47 mouse cellular contexts compared by ENCODE assay signal in genomic region chr3:83050661-83051060, GRCm38 (mm10). TPM values are rescaled to one million over a fixed set of nuclear protein-coding genes. Genes with fewer than 3 reads are reported as not detected.
"Had no signal": no experiment of that assay in that cellular context is flagged by ENCODE, and none has a peak within 500 bp of the region (broad histone marks: within the 10 kb centered on the region; RNA-seq: fewer than 3 reads in every experiment).

No protein-coding gene starts in this region.

- DNase-seq: heart, adult 2 months; heart, postnatal 10 days; heart, postnatal 14 days; heart, postnatal 36 days; heart, postnatal 4 days; kidney, adult 11 months; kidney, adult 18-20 months; kidney, adult 2 months; kidney, adult 8-10 months; kidney, postnatal 10 days; kidney, postnatal 14 days; kidney, postnatal 25 days; kidney, postnatal 36 days; kidney, postnatal 4 days; layer of hippocampus, adult 9-11 months; layer of hippocampus, postnatal 36 days had no signal

- H3K36me3 ChIP-seq: heart, embryonic 10.5 days; heart, embryonic 12.5 days; heart, embryonic 13.5 days; heart, embryonic 15.5 days; hindbrain, embryonic 10.5 days; hindbrain, embryonic 12.5 days; hindbrain, embryonic 13.5 days; hindbrain, embryonic 15.5 days; intestine, embryonic 15.5 days; kidney, embryonic 15.5 days had no signal

- H3K27ac ChIP-seq: heart, adult 2 months; heart, embryonic 10.5 days; heart, embryonic 13.5 days; heart, embryonic 15.5 days; hindbrain, embryonic 10.5 days; hindbrain, embryonic 12.5 days; hindbrain, embryonic 13.5 days; hindbrain, embryonic 14.5 days; hindbrain, embryonic 15.5 days; hindbrain, postnatal 0 days; intestine, embryonic 15.5 days; kidney, embryonic 15.5 days; layer of hippocampus, adult 2 months had no signal

- H3K4me2 ChIP-seq: heart, embryonic 11.5 days; heart, embryonic 12.5 days; heart, embryonic 13.5 days; heart, embryonic 15.5 days; hindbrain, embryonic 12.5 days; hindbrain, embryonic 13.5 days; hindbrain, embryonic 14.5 days; hindbrain, embryonic 15.5 days; intestine, embryonic 15.5 days; kidney, embryonic 15.5 days had no signal

- H3K27me3 ChIP-seq: heart, embryonic 12.5 days; heart, embryonic 13.5 days; hindbrain, embryonic 12.5 days; hindbrain, embryonic 13.5 days; hindbrain, embryonic 15.5 days; intestine, embryonic 15.5 days had no signal

- ATAC-seq: hindbrain, embryonic 16.5 days; hindbrain, postnatal 0 days; inflammation-experienced regulatory T-cells, adult 6 months; intestine, embryonic 15.5 days; intestine, embryonic 16.5 days; intestine, postnatal 0 days had no signal

- H3K9me3 ChIP-seq: heart, embryonic 10.5 days; heart, embryonic 12.5 days; heart, embryonic 13.5 days; heart, embryonic 15.5 days; hindbrain, embryonic 10.5 days; hindbrain, embryonic 12.5 days; hindbrain, embryonic 13.5 days; hindbrain, embryonic 15.5 days; intestine, embryonic 15.5 days; kidney, embryonic 15.5 days had no signal

- H3K4me3 ChIP-seq: heart, adult 2 months; heart, embryonic 10.5 days; heart, embryonic 12.5 days; heart, embryonic 13.5 days; heart, embryonic 15.5 days; hindbrain, embryonic 10.5 days; hindbrain, embryonic 12.5 days; hindbrain, embryonic 13.5 days; hindbrain, embryonic 15.5 days; intestine, embryonic 15.5 days; kidney, embryonic 15.5 days; layer of hippocampus, adult 2 months had no signal

- H3K4me1 ChIP-seq: heart, embryonic 10.5 days; heart, embryonic 12.5 days; heart, embryonic 13.5 days; heart, embryonic 15.5 days; hindbrain, embryonic 10.5 days; hindbrain, embryonic 12.5 days; hindbrain, embryonic 13.5 days; hindbrain, embryonic 15.5 days; intestine, embryonic 15.5 days; kidney, embryonic 15.5 days had no signal

- H3K9ac ChIP-seq: heart, embryonic 12.5 days; heart, embryonic 13.5 days; heart, embryonic 15.5 days; hindbrain, embryonic 12.5 days; hindbrain, embryonic 13.5 days; hindbrain, embryonic 14.5 days; hindbrain, embryonic 15.5 days; intestine, embryonic 15.5 days; kidney, embryonic 15.5 days had no signal

RNA-seq across cellular contexts. Expression of gene Fgb, which starts 1.0 kb away (rescaled TPM):
- total RNA-seq: heart, adult 2 months; heart, adult 8-10 months; heart, postnatal 14 days; heart, postnatal 25 days; heart, postnatal 36 days; hematopoietic stem cell, adult 5-6 weeks; hindbrain, postnatal 0 days; layer of hippocampus, adult 18-20 months; layer of hippocampus, adult 2 months; layer of hippocampus, adult 8-10 months; layer of hippocampus, postnatal 10 days; layer of hippocampus, postnatal 14 days; layer of hippocampus, postnatal 25 days; layer of hippocampus, postnatal 36 days had no signal
- polyA plus RNA-seq: heart, adult 2 months; hindbrain, embryonic 10.5 days; hindbrain, embryonic 11.5 days; hindbrain, embryonic 12.5 days; hindbrain, embryonic 13.5 days; hindbrain, embryonic 14.5 days; hindbrain, embryonic 16.5 days; hindbrain, postnatal 0 days; inflammation-experienced regulatory T-cells, adult 6 months had no signal

RNA-seq across cellular contexts. Expression of gene Fga, which starts 24.8 kb away (rescaled TPM):
- total RNA-seq: heart, adult 2 months; heart, adult 8-10 months; heart, postnatal 14 days; heart, postnatal 25 days; heart, postnatal 36 days; hematopoietic stem cell, adult 5-6 weeks; hindbrain, postnatal 0 days; layer of hippocampus, adult 18-20 months; layer of hippocampus, adult 2 months; layer of hippocampus, adult 8-10 months; layer of hippocampus, postnatal 14 days; layer of hippocampus, postnatal 36 days had no signal
- polyA plus RNA-seq: heart, adult 2 months; heart, embryonic 14.5 days; hindbrain, embryonic 10.5 days; hindbrain, embryonic 11.5 days; hindbrain, embryonic 12.5 days; hindbrain, embryonic 13.5 days; hindbrain, embryonic 14.5 days; hindbrain, embryonic 16.5 days; hindbrain, postnatal 0 days; inflammation-experienced regulatory T-cells, adult 6 months had no signal

RNA-seq across cellular contexts. Expression of gene Fgg, which starts 43.1 kb away (rescaled TPM):
- total RNA-seq: heart, adult 2 months; heart, postnatal 10 days; heart, postnatal 14 days; heart, postnatal 25 days; heart, postnatal 36 days; hematopoietic stem cell, adult 5-6 weeks; hindbrain, postnatal 0 days; layer of hippocampus, adult 8-10 months; layer of hippocampus, postnatal 10 days; layer of hippocampus, postnatal 14 days; layer of hippocampus, postnatal 25 days; layer of hippocampus, postnatal 36 days had no signal
- polyA plus RNA-seq: heart, embryonic 14.5 days; hindbrain, embryonic 10.5 days; hindbrain, embryonic 11.5 days; hindbrain, embryonic 12.5 days; hindbrain, embryonic 13.5 days; hindbrain, embryonic 14.5 days; hindbrain, embryonic 16.5 days; inflammation-experienced regulatory T-cells, adult 6 months; intestine, embryonic 14.5 days; kidney, embryonic 14.5 days; large intestine, adult 2 months had no signal
